Mouse (Mus musculus) G1E (cell line): ENCODE results near the gene Map4k5.

Experiments used
- CTCF ChIP-seq: IDR thresholded peaks from 2 replicates; pipeline ENCODE4 v1.5.1; 2012; ENCODE audit warnings: low read depth, low read length, inconsistent platforms, mixed read lengths
- GATA1 ChIP-seq: IDR thresholded peaks from 2 replicates; pipeline ENCODE4 v1.6.1; 2012; ENCODE audit warnings: borderline replicate concordance, low read length, inconsistent platforms, mixed read lengths
- GATA2 ChIP-seq: IDR thresholded peaks from 2 replicates; pipeline ENCODE4 v1.6.1; 2012; ENCODE audit warnings: low read depth, low read length, inconsistent platforms, borderline replicate concordance
- POLR2AphosphoS5 ChIP-seq: IDR thresholded peaks from 2 replicates; pipeline ENCODE4 v1.6.1; 2012; ENCODE audit warnings: low read depth, low read length, inconsistent platforms; ENCODE audit not compliant: insufficient replicate concordance
- TAL1 ChIP-seq: conservative IDR thresholded peaks from 2 replicates; pipeline ENCODE4 v1.6.1; 2012; ENCODE audit warnings: low read depth, low read length, inconsistent platforms, mixed read lengths

DNA sequence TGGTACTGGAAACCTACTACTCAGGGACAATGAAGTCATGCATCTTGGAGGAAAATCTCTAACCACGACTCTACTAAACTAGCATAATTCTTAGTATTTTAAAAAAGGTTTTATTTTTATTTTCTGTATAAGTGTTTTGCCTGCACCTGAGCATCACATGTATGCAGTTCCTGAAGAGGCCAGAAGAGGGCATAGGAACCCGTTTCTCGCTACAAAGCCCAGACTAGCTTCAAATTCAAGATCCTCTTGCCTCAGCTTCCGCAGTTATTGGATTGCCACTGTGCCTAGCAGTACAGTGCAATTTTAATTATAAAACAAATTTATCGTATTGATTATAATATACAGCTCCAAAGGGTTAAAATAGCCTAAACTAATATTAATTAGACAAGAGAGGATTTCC lies 31.0 kb upstream of the Map4k5 start:
- TF ChIP-seq CTCF (peak; percentile 59), GATA2 (no peak), GATA1 (no peak), POLR2AphosphoS5 (no peak), TAL1 (no peak)
